Mouse (Mus musculus) induced T-regulatory cell, adult 2 months (primary cell): ENCODE data around the gene Masp2.
A peak's percentile ranks its signal among the peaks of the same experiment; 100 is the strongest.

ENCODE experiments used
- DNase-seq: peaks from one replicate; pipeline ENCODE4 v3.0.0-alpha.2; 2012; ENCODE audit warnings: low read depth

Gene Masp2

DNA sequence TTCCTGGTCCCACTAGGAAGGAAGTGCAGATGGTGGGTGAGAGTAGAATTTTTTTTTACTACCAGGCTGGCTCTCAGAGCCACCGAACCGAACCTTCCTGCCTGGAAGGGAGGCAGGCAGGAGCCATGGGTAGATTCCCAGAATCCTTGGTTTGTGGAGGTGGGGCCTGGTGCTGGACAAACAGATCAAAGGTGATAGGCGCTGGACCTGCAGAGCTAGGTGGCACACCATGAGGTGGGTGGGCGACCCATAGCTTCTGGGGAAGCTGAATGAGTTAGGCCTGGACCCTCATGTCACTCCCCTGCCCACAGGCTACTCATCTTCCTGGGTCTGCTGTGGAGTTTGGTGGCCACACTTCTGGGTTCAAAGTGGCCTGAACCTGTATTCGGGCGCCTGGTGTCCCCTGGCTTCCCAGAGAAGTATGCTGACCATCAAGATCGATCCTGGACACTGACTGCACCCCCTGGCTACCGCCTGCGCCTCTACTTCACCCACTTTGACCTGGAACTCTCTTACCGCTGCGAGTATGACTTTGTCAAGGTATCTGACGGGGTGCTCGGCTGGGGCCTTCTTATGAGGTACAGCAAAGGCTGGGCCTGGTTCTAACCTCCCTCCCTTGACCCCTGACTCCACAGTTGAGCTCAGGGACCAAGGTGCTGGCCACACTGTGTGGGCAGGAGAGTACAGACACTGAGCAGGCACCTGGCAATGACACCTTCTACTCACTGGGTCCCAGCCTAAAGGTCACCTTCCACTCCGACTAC is at the start of gene Masp2:
TSS of gene Masp2 (plus strand) at position 198 of the 764 bp plus-strand sequence.
- DNase-seq: no peak

DNA sequence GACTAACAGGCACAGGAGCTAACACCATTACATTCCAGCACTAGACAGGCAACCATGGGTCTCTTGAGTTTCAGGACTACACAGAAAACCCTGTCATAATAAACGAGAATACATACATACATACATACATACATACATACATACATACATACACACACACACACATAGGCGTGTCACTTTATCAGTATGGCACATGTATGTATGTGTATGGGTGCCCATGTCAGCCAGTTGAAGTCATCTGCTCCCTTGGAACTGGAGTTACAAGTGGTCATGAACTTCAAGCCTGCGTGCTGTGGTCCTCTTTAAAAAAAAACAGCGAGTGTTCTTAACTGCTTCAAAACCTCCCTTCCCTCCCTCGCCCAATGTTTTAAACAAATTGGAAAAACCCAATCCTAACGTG is 44.6 kb upstream of the Masp2 start:
- no peak for DNase-seq

DNA sequence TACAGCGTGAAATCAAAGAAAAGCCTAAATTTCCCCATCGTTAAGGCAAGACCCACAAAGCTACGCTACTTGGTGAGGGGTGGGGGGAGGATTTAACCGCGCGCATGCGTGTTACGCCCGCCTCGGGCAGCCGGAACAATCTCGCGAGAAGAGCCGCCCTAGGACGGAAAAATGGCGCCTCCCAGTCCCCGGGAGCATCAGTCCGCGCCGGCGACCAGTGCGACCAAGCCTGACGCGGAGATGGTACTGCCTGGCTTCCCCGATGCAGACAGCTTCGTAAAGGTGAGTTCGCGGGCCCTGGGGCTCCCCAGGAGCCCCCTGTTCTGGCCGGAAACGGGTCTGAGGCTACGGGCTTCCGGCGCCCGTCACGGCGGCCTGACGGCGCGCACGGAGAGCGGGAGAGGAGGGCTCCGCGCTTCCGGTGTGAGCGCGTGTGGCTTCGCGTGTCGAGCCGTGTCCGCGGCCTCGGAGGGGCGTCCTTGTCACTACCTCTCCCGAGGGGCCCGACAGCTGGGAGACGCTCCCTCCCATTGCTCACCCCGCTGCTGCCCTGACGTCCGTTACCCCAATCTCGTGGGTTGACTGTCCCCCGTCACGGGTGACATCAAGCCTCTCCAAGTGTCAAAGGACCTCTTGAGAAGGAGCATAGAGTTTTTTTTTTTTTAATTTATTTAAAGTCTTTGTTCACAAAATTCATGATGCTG is 43.9 kb upstream of the Masp2 start, which contains the start of gene Exosc10:
TSS of gene Exosc10 (plus strand) at position 133 of the 704 bp plus-strand sequence.
- DNase-seq: peak; percentile 96

DNA sequence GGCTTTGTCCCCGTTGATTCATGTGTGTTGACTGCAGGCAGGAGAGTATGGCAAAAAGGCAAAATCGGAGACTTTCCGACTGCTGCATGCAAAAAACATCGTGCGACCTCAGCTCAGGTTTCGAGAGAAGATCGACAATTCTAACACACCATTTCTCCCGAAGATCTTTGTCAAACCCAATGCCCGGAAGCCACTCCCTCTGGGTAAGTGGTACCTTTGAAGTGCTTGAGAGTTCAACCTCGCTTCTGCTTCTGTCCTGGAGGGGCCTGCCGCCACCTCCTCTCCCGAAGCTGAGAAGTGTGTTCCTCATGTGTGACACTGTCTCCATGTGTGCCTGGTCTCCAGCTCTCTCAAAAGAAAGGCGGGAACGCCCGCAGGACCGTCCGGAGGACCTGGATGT is 39.7 kb upstream of the Masp2 start:
- no peak for DNase-seq

DNA sequence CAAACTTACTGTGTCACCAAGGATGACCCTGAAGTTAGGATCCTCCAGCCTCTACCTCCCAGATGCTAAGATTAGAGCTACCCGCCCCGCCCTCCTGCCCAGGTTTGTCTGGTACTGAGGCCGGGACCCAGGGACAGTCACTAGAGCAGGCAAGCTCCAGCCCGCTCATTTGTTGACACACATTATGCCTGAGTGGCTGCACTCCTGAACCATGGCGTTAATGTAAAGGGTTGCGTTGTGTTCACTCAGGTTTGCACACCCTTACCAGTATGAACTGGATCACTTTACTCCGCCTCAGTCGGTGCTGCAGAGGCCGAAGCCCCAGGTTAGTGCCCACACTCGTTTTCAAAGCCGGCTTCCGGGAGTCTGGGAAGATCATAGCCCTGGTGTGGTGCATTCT is 38.8 kb upstream of the Masp2 start:
- DNase-seq: no peak

DNA sequence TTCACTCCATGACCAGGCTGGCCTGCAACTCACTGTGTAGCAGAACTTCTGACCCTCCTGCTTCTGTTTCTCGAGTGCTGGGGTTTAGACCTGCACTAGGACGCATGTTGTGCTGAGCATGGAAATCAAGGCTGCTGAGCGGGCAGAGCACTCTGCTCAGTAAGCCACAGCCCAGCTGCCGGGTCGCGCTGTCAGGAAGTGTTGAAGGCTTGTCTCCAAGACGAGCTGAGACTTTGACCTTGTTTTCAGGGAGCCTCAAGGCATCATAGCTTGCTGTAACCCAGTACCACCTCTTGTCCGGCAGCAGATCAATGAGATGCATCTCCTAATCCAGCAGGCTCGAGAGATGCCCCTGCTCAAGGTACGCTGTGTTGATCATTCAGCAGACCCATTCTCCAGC is 32.2 kb upstream of the Masp2 start:
- no peak for DNase-seq

DNA sequence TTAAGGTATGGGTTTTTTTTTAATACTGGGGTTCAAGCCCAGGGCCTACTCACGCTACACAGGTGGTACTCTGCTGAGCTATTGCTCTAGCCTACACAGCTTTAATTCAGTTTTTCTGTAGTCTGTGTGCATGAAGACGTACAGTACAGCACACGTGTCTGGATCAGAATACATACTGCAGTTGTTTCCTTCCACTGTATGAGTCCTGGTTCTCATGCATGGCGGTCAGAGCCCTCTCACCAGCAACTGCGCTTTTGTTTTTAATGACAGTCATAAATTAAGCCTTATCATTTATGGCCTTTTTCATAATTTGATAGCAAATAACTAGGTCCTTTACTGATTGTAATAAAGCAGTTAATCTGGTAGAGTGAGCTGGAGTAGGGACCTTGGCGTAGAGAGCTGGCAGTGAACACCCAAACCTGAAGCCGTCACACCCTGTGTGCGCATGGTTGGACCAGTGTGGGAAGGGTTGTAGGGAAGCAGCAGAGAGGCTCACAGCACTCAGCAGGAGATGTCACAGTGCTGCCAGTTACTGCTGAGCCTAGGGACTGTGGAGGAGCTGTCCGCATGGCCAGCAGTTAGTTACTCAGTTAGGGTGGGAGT is 31.6 kb upstream of the Masp2 start:
- DNase-seq: no peak

DNA sequence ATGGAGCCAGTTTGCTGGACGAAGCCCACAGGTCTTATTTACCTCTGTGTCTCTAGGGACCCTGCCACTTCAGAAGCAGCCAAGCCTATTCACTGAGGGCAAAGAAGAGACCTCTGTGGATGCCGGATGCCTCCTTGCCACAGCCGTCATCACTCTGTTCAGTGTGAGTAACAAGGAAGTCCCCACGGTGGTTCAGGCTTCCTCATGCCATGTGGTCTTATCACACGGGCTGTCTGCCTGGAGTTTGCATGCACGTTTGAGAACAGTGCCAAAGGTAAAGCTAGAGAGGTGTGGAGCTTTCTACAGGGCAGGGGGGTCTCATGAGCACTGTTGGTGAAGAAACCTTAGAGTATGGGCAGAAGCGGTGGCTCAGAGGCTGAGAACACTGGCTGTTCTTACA is 29.1 kb upstream of the Masp2 start:
- no peak for DNase-seq

DNA sequence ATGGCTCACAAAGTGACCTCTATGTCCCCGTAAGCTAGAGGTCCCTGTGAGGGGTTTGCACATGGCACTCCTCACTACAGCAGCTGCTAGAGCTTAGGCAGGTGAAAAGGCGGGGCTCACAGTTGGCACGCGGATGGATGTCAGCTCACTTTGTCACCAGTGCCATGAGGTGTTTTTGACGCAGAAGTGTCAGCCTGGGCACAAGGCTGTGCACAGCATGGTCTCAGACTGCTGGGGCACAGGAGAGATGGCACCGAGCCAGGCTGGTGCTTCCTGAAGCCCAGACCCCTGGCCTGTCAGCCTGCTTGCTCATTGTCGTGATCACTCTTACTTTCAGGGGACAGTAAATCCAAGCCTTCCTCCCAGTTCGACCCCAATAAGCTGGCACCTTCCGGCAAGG is 21.6 kb upstream of the Masp2 start:
- no peak for DNase-seq

DNA sequence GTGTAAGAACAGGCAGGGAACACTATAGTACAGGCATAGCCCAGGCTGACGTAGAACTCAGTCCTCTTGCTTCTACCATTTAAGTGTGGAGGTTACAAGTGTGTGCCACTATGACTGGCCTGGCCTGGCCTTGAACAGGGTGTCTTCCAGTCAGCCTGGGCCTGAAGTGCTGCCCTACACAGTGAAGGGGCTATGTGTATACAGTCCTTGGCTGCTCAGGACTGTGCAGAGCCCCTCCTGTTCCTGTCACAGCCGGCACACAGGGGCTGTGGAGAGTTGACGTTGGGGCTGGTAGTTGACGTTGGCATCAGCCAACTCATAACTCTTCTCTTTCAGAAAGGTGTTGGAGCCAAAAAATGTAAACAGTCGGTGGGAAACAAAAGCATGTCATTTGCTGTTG is 20.9 kb upstream of the Masp2 start:
- no peak for DNase-seq

DNA sequence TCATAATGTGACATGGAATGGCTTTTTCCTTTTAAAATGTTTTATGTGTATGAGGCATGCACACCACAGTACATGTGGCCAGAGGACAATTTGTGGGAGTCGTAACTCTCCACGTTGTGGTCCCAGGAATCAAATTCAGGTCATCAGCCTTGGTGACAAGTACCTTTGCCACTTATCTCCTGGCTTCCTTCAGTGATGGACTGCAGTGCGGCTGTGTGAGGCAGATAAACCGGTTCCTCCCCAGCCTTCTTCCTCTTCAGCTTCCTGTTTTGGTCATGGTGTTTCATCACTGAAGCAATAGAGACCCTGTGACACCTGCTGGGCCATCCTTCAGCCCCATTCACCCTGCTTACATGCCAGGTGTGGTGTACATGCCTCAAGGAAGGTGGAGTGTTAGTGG is 19.1 kb upstream of the Masp2 start:
- no peak for DNase-seq

DNA sequence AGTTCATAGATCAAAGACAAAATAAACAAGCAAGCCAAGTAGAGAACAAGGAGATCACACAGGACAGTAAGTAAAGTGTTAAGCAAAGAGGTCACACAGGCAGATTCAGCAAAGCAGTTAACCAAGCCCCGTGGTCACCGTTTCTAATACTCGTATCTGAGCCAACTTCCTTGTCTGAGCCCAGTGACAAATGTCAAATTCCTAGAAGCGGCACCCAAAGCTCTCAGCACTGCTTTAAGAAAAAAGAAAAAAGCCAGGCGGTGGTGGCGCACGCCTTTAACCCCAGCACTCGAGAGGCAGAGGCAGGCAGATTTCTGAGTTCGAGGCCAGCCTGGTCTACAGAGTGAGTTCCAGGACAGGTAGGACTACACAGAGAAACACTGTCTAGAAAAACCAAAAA is 15.7 kb upstream of the Masp2 start:
- DNase-seq: no peak

DNA sequence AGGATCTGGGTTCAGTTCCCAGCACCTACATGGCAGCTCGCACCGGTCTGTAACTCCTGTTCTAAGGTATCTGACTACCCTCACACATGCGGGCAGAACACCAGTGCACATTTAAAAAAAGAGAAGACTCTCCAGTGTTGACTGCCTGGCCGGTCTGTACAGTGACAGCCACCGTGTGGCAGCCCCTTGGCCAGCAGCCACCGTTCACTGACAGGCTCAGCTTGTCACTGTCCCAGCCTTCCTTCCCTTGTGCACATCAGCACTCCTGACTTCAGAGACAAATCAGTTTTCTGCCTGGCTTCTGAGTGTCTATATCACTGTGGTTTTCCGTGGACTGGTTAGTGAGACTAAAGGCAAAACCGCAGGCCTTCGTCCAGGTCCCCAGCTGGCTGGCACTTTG is 13.6 kb upstream of the Masp2 start:
- DNase-seq: no peak

DNA sequence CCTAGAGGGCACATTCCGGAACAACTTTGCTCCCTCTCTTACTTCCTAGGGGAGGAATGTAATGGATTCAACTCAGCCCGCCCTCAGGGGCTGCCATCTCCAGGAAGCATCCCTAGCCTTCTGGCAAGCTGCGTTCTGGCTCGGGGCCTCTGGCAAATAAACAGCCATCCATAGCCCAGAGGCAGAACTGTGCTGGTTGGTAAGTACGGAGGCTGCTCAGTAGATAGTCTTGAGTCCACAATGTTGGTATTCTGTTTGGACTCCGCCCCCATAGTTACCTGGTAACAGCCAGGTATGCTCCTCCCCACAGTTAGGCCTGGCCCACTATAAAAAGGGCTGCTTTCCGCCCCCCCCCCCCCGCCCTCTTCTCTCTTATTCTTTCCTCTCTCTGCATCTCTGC is 12.8 kb upstream of the Masp2 start:
- DNase-seq: peak; percentile 16

DNA sequence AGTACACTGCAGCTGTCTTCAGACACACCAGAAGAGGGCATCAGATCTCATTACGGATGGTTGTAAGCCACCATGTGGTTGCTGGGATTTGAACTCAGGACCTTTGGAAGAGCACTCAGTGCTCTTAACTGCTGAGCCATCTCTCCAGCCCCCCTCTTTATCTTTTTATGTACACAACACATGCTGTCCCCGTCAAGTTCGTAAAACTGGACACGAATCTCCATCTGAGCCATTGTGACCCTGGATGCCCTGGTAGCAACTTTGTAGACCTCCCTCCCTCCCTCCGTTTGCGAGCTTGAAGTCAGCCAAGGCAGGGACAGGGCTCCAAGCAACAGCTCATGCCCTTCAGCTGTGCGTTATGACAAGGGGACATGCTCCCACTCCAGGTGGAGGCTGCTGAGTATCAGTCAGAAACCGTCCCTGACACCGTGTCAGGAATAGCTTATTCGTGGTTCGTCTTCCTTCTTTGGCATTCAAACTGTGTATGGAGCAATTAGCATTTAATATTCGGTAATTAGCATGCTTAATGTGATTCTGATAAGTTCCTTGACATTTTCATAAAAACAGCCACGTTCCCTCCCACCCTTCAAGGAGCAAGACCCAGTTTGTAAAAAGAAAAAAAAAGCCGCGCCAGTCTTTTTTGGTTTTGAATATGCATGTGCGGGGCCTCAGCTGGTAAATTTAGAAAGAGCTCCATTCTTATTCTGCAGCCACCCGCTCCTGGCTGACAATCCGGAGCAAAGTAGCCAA is 11.8 kb upstream of the Masp2 start:
- no peak for DNase-seq

DNA sequence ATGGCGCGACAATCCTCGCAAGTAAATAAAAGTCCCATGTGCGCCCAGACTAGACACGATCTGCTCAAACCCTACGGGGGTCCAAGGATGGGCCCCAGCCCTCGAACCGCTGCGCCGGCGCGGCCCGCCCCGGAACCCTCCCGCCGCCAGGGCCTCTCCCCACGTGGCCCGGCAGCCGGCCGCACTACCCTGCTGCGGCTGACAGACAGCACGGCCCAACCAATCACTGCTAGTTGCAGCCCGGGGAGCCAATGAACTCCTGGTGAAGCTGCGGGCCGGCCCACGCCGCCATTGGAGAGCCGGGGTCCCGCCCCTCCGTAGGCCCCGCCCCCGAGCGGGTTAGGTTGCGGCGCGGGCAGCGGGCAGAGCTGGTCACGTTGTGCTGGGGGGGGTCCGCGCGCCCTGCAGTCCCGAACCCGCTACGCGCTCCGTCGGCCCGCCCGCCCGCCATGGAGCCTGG is 11.2 kb upstream of the Masp2 start, which contains the start of gene Srm:
TSS of gene Srm (plus strand) at position 333 of the 460 bp plus-strand sequence.
- peak; percentile 96 for DNase-seq

DNA sequence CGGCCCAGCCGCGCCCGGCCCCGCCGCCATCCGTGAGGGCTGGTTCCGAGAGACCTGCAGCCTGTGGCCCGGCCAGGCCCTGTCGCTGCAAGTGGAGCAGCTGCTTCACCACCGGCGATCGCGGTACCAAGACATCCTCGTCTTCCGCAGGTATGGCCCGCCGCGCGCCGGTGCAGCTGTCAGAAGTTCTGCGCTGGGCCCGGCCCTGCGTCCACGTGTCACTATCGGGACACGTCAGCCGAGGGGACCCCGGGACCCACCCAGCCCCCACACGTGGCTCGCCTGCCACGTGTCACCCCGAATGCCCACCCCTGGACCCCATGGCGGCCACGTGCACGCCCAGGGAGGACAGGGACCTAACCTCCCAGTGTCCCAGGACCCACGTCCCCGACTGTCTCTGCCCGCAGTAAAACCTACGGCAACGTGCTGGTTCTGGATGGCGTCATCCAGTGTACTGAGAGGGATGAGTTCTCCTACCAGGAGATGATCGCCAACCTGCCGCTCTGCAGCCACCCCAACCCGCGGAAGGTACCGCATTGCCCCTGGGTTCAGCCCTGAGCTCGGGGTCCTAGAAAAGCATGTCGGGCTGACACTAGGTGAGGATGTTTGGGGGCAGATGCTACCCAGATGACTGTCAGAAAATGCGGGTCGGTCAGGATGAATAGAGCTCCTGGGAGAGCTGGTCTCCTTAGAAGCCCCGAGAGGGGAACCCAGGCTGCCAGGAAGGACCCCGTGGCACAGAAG is 10.5 kb upstream of the Masp2 start:
- DNase-seq: no peak

DNA sequence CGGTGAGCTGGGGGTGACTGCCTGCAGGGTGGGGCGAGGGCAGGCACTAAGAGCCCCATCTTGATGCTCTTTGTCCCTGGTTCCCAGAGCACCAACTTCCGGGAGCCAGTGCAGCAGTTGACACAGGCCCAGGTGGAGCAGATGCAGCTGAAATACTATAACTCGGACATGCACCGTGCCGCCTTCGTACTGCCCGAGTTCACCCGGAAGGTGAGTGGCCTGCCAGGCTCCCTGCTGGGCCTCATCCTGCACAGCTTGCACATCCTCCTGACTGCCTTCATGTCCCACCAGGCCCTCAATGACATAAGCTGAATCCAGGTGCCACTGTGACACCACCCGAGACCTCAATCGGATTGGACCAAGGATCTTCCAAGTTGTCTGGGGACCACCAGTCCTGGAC is 8.4 kb upstream of the Masp2 start:
- DNase-seq: no peak

DNA sequence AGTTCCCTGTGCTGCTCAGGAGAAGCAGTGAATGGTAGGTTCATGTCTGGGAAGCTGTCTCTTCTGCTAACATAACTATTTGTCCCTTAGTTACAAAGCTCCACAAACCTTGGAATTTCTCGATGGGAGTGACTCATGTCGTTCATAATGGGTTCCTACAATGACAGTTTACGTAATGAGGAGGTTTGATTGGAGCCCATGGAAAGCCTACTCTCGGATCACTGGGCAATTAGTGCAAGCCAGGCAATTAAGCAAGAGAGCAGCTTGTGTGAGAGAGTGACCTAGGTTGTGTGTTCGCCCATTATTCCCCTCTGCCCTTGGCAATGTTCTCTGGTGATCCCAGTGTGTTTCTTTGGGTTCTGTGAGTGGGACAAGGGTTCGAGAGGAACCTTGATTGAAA is 6.4 kb upstream of the Masp2 start:
- DNase-seq: no peak

DNA sequence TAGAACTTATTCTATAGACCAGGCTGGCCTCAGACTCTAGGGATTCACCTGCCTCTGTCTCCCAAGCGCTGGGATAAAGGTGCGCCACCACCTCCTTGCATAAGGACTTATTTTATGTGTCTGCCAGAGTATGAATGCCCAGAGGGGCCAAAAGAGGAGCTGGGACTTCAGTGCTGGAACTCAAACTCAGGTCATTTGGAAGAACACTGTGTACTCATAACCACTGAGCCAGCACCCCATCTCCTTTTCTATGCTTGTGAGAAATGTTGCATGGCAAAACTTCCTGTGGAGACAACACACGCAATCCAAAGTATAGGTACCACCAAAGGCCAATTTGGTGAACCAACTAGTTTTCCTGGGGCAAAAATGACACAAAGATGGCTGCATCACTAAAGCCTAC is 5.6 kb upstream of the Masp2 start:
- DNase-seq: no peak

DNA sequence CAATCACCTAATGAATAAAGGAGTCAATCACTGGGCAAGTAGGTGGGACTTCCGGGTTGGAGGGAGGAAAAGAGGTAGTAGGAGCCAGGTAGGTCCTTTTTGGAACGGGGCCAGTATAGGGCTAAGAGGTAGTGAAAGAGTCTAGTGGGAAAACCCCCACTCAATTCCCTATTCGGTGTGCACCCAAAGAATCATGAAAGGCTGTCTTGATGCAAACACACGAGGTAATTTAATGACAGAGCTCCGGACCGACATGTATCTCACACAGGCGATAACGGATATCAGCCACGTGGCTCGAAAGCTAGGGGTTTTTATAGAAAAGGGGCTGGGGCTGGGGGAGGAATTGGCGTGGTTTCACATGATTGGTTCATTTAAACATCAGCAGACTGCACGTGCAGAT is 3.5 kb upstream of the Masp2 start:
- DNase-seq: no peak

DNA sequence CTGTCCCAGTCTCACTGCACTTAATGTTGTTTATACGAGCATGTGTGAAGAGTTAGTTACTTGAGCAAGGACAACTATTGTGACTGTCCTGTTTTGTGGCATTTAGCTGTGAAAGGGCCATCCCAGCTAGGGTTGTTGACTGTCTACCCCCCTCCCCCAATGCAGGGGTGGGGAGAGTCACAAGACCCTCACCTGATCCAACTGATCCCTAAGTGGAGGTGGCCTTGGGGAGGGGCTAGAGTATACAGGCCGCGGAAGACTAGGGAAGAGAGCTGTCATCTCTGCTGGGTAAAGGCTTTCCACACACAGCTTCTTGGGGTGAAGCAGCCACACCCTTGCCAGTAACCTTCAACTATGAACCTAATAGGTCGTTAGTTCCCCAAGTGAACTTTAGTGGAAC is 2.0 kb upstream of the Masp2 start:
- no peak for DNase-seq
